Mouse (Mus musculus): ENCODE data around the gene Flywch2.

- TF ChIP-seq POLR2A (IDR thresholded peaks at IDR 0.05; ENCODE audit: insufficient read depth, low read length) (no peak), CTCF (IDR thresholded peaks at IDR 0.05; ENCODE audit: low read depth, low read length) (no peak), EP300 (IDR thresholded peaks at IDR 0.05; ENCODE audit: insufficient read depth, low read depth, low read length) (no peak)
Measured at GRCm38 (mm10) chr17:23742210-23742793, 43.6 kb downstream of the Flywch2 start.
